Mouse (Mus musculus) liver, embryonic 15.5 days (tissue): ENCODE data around the gene B4galt5. TPM values are rescaled to one million over a fixed set of nuclear protein-coding genes. Genes with fewer than 3 reads are reported as not detected.

Source experiments
- ATAC-seq: fragments of 200-750 bp; cut with Nextera tagmentation; 2 replicates; pipeline ENCODE4 v1.8.0; 2017; ENCODE audit warnings: moderate number of reproducible peaks, mild to moderate bottlenecking, moderate library complexity; ENCODE audit not compliant: insufficient read depth
- H3K27ac ChIP-seq: fragments of 300-500 bp; sonication (generic); replicated peaks from 2 replicates; pipeline ENCODE4 v1.5.1; 2015; ENCODE audit warnings: mild to moderate bottlenecking, inconsistent platforms
- H3K27me3 ChIP-seq: fragments of 300-500 bp; sonication (generic); 2 replicates; pipeline ENCODE4 v1.6.1; 2015; ENCODE audit warnings: mild to moderate bottlenecking, inconsistent platforms
- H3K36me3 ChIP-seq: fragments of 300-500 bp; sonication (generic); replicated peaks from 2 replicates; pipeline ENCODE4 v1.6.1; 2015; ENCODE audit warnings: moderate library complexity, mild to moderate bottlenecking, inconsistent platforms
- H3K4me1 ChIP-seq: fragments of 300-500 bp; sonication (generic); replicated peaks from 2 replicates; pipeline ENCODE4 v1.6.1; 2015; ENCODE audit warnings: inconsistent platforms
- H3K4me2 ChIP-seq: fragments of 300-500 bp; sonication (generic); 2 replicates; pipeline ENCODE4 v1.6.1; 2015; ENCODE audit warnings: moderate library complexity, mild to moderate bottlenecking, inconsistent platforms
- H3K4me3 ChIP-seq: fragments of 300-500 bp; sonication (generic); replicated peaks from 2 replicates; pipeline ENCODE4 v1.5.1; 2015; ENCODE audit warnings: mild to moderate bottlenecking, inconsistent platforms
- H3K9ac ChIP-seq: fragments of 300-500 bp; sonication (generic); 2 replicates; pipeline ENCODE4 v1.6.1; 2015; ENCODE audit warnings: moderate library complexity, mild to moderate bottlenecking, inconsistent platforms
- H3K9me3 ChIP-seq: fragments of 300-500 bp; sonication (generic); replicated peaks from 2 replicates; pipeline ENCODE4 v1.6.1; 2016; ENCODE audit warnings: inconsistent platforms
- WGBS: fragments of 180-500 bp; shearing (Covaris S2); methylation state at CpG from one replicate; pipeline ENCODE4 v1.1.7; 2015; ENCODE audit warnings: mixed read lengths; ENCODE audit not compliant: insufficient replicate concordance; 5-methylcytosine and 5-hydroxymethylcytosine counted together
- polyA plus RNA-seq: library from polyadenylated mRNA; unstranded; fragments of >200 nt; fragmentation: Nextera tagmentation; extraction: Ambion mirVana; gene quantifications from 2 replicates; pipeline ENCODE4 v1.2.1, GENCODE M21; 2015

Gene B4galt5
- polyA plus RNA-seq, 1 experiment from 2014 or later = 2.4 TPM

GRCm38 (mm10) chr2:167249591-167249990, 99.4 kb downstream of the B4galt5 start:
- no peak overlapping the region for H3K4me2 ChIP-seq
- H3K4me1 ChIP-seq = no peaks in the 10 kb centered on the region
- no peak overlapping the region for H3K9ac ChIP-seq
- no peaks in the 10 kb centered on the region for H3K36me3 ChIP-seq
- H3K4me3 ChIP-seq = no peak overlapping the region
- 53% methylated on average over 3 of the region's 3 CpGs for WGBS
- no peak overlapping the region for H3K27ac ChIP-seq
- no peak for ATAC-seq
- H3K27me3 ChIP-seq = no peaks in the 10 kb centered on the region
- H3K9me3 ChIP-seq = 0 out of 2 replicates have a peak, but pooled peaks cover 5% of the 10 kb centered on the region

Other genes starting within 250 kb of the B4galt5 start
- 0.06 and 0.13 TPM in 2 replicates for gene Kcnb1, start 159.0 kb downstream of the B4galt5 start, polyA plus RNA-seq
- 1.1 and 1.3 TPM in 2 replicates for gene Ptgis, start 108.6 kb downstream of the B4galt5 start, polyA plus RNA-seq
- 12.7 and 15.2 TPM in 2 replicates for gene Slc9a8, start 72.5 kb upstream of the B4galt5 start, polyA plus RNA-seq
- 35.3 and 38.2 TPM in 2 replicates for gene Rnf114, start 143.5 kb upstream of the B4galt5 start, polyA plus RNA-seq
- gene Spata2, start 143.7 kb upstream of the B4galt5 start, polyA plus RNA-seq = 8.1 and 8.3 TPM in 2 replicates
- gene Snai1, start 189.0 kb upstream of the B4galt5 start, polyA plus RNA-seq = 1.6 and 1.9 TPM in 2 replicates